Mouse (Mus musculus): ENCODE data around the gene Kcnq1. TPM values are rescaled to one million over a fixed set of nuclear protein-coding genes. Genes with fewer than 3 reads are reported as not detected.
A peak's percentile ranks its signal among the peaks of the same experiment; 100 is the strongest.

Gene Kcnq1
- polyA plus RNA-seq, 1 experiment from 2014 or later = 1.0 TPM

GRCm38 (mm10) chr7:143404296-143404695 is 298.1 kb downstream of the Kcnq1 start:
- peaks cover 15% of the 10 kb centered on the region for H3K27me3 ChIP-seq (replicated peaks; ENCODE audit: low read depth, poor library complexity, severe bottlenecking)
- H3K4me3 ChIP-seq = no peak overlapping the region
- DNase-seq (ENCODE audit: low spot score) = no peak
- 63% methylated on average over 6 of the region's 6 CpGs for WGBS
- H3K4me1 ChIP-seq = peaks cover 48% of the 10 kb centered on the region
- no peaks in the 10 kb centered on the region; the same call in 1 of the 2 replicates for H3K9me3 ChIP-seq
- no peak overlapping the region; the same call in 1 of the 2 replicates for H3K27ac ChIP-seq (replicated peaks)
- H3K36me3 ChIP-seq (replicated peaks) = no peaks in the 10 kb centered on the region

DNA sequence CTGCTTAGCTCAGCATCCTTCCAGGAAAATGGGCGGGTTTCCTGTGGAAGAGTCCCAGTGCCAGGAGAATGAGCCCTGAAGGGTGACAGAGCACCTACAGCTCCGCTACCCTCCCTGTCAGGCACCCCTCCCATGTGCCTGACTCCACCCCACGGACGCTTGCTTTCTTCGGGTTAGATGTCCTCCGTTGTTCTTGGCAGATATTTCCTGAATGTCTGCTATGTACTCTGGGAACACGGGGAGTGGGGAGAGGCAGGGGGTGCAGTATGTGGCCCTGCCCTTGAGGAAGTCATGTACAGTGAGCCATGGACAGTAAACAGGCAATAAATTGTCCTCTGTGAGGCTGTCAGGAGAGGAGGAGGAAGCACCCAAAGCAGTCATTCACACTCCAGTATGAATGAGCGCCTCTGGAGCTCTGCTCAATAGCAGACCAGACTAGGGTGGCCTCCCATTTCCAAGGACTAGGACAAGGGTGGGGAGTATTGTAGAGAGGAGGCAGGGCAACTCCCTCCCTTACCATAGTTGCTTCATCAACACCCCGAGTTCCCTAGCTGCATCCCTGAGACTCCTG is 301.9 kb downstream of the Kcnq1 start:
- Histone ChIP-seq H3K4me1 (peaks cover 42% of the 10 kb centered on the region), H3K4me3 (no peak overlapping the region), H3K36me3 (replicated peaks) (no peaks in the 10 kb centered on the region), H3K27ac (replicated peaks) (peak overlapping the region; percentile 74), H3K27me3 (replicated peaks; ENCODE audit: low read depth, poor library complexity, severe bottlenecking) (peaks cover 7% of the 10 kb centered on the region), H3K9me3 (no peaks in the 10 kb centered on the region)
- WGBS = 77% methylated on average over 9 of the region's 9 CpGs
- no peak for DNase-seq (ENCODE audit: low spot score)

DNA sequence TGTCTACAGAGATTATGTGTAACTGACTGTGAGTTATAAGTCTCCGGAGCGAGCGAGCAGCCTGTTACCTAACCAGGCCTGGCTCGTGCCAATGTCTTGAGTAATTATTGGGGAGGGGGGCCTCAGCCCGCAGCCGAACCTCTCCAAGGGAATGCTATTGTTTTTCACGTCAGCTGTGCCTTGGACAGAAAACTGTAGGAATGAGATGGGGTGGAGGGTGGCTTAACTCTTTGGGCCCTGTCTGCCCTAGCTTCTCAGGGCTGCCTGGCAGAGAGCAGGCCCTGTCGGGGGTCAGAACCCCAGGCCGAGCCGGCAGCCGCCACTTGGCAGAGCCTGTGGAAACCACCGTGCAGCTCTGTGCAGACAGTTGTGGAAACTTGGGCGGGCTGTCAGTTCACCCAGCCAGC is 302.5 kb downstream of the Kcnq1 start:
- 52% methylated on average over 13 of the region's 13 CpGs for WGBS
- peak; percentile 49 for DNase-seq (ENCODE audit: low spot score)
- H3K27ac ChIP-seq (replicated peaks) = peak overlapping the region; percentile 74

DNA sequence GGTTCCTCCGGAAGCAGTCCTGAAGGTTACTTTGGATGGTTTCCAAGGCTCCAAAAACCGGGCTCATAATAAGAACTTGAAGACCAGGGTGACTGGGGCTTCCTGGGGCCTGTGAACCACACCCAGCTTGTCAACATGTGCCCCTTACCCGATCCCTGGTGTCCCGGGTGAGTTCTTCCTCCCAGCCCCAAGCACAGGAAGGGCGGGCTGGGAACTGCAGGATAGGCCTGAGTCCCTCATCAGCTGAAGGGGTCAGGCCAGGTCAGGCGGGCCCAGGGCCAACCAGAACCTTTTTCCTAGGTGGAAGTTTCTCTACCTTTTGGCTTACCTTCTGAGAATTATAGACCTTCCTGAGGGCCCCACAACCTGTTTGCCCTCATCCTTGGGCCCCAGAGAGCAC is 306.4 kb downstream of the Kcnq1 start:
- Histone ChIP-seq H3K4me3 (no peak overlapping the region), H3K9me3 (no peaks in the 10 kb centered on the region), H3K4me1 (peaks cover 54% of the 10 kb centered on the region), H3K27ac (replicated peaks) (no peak overlapping the region), H3K27me3 (replicated peaks; ENCODE audit: low read depth, poor library complexity, severe bottlenecking) (peaks cover 5% of the 10 kb centered on the region), H3K36me3 (replicated peaks) (no peaks in the 10 kb centered on the region)
- no peak for DNase-seq (ENCODE audit: low spot score)
- WGBS = 84% methylated on average over 6 of the region's 6 CpGs

More for the DNA sequence above, 302.5 kb downstream of the Kcnq1 start:
- H3K36me3 ChIP-seq (replicated peaks) = no peaks in the 10 kb centered on the region
- H3K9me3 ChIP-seq = no peaks in the 10 kb centered on the region
- H3K27me3 ChIP-seq (replicated peaks; ENCODE audit: low read depth, poor library complexity, severe bottlenecking) = peaks cover 7% of the 10 kb centered on the region
- peaks cover 36% of the 10 kb centered on the region for H3K4me1 ChIP-seq
- no peak overlapping the region for H3K4me3 ChIP-seq

GRCm38 (mm10) chr7:143415070-143415469 is 308.9 kb downstream of the Kcnq1 start:
- peak overlapping the region; percentile 71 for H3K27ac ChIP-seq (replicated peaks)
- WGBS = 39% methylated on average over 4 of the region's 4 CpGs
- no peaks in the 10 kb centered on the region for H3K27me3 ChIP-seq (replicated peaks; ENCODE audit: low read depth, poor library complexity, severe bottlenecking)
- H3K4me3 ChIP-seq = no peak overlapping the region
- peak; percentile 57 for DNase-seq (ENCODE audit: low spot score)
- no peaks in the 10 kb centered on the region for H3K36me3 ChIP-seq (replicated peaks)
- H3K4me1 ChIP-seq = peaks cover 39% of the 10 kb centered on the region
- H3K9me3 ChIP-seq = no peaks in the 10 kb centered on the region

DNA sequence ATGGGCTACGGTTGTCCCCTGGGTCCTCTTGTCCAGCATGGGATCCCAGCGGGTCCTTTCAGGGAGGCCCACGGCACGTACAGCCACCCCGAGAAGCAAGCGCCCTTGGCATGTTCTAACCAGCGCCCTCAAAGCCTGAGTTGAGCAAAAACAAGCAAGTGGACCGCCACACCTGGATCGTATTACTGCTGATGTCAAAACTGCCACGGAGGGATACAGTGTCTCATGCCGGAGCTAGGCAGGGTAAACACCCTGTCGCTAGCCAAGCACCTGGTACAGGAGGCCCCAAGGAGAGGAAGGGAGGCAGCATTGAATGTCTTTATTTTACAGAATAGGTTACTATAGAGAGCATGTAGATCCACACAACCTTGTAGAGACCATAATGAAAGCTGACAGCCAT is 310.2 kb downstream of the Kcnq1 start:
- H3K4me1 ChIP-seq = peaks cover 39% of the 10 kb centered on the region
- 65% methylated on average over 12 of the region's 12 CpGs for WGBS
- 0 out of 2 replicates have a peak overlapping the region, but pooled peaks have one; percentile 10 for H3K27ac ChIP-seq (replicated peaks)
- no peaks in the 10 kb centered on the region for H3K9me3 ChIP-seq
- no peak overlapping the region for H3K4me3 ChIP-seq
- peak; percentile 63 for DNase-seq (ENCODE audit: low spot score)
- H3K36me3 ChIP-seq (replicated peaks) = no peaks in the 10 kb centered on the region
- H3K27me3 ChIP-seq (replicated peaks; ENCODE audit: low read depth, poor library complexity, severe bottlenecking) = no peaks in the 10 kb centered on the region; the same call in 1 of the 2 replicates

DNA sequence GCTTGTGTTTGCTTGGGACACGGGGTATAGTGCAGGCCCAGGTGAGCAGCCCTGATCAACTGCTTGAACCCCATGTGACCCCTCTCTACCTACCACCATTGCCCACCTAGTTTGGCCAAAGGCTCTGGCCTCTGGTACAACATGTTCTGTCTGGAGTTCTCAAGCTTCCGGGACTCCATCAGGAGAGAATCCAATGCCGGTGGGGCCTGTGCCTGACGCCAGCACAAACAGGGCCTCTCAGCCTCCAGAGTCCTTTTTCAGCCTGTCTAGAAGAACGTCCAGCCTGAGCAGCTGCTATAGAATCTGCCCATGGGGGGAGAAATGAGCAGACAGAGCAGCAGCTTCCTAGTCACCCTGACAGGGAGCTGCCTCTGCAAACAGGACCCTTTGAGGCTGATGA is 311.7 kb downstream of the Kcnq1 start:
- 74% methylated on average over 5 of the region's 5 CpGs for WGBS
- 0 out of 2 replicates have a peak overlapping the region, but pooled peaks have one; percentile 20 for H3K27ac ChIP-seq (replicated peaks)
- no peak for DNase-seq (ENCODE audit: low spot score)

DNA sequence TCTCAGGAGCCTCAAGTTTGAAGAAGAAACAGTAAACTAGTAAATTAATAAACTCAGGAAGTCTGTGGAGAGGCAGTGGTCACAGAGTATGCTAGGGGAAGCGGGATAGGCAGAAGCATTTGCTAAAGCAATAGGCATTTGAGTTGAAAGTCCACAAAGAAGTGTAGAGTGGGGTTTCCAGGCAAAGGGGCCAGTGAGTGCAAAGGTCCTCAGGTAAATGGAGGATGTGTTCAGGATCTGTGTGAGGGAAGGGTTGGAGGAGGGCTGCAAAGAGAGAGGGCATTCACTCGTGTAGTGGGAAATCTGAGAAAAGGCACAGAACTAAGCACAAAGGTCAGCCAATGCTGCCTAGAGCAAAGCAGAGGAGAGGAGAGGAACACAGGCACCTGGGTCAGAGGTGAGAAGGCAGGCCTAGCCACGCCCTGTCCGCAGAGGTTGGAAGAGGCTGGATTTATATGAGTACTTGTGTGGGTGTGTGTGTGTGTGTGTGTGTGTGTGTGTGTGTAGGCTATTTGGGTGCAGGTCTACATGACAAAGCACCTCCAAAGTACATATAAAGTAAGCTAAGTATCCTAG is 313.5 kb downstream of the Kcnq1 start:
- peaks cover 33% of the 10 kb centered on the region for H3K4me1 ChIP-seq
- H3K4me3 ChIP-seq = no peak overlapping the region
- no peak overlapping the region for H3K27ac ChIP-seq (replicated peaks)
- 78% methylated on average over 4 of the region's 4 CpGs for WGBS
- no peaks in the 10 kb centered on the region for H3K9me3 ChIP-seq
- peaks cover 5% of the 10 kb centered on the region; the same call in 1 of the 2 replicates for H3K27me3 ChIP-seq (replicated peaks; ENCODE audit: low read depth, poor library complexity, severe bottlenecking)
- DNase-seq (ENCODE audit: low spot score) = no peak
- H3K36me3 ChIP-seq (replicated peaks) = no peaks in the 10 kb centered on the region

More for the DNA sequence above, 311.7 kb downstream of the Kcnq1 start:
- H3K36me3 ChIP-seq (replicated peaks) = no peaks in the 10 kb centered on the region
- H3K4me3 ChIP-seq = no peak overlapping the region
- no peaks in the 10 kb centered on the region for H3K9me3 ChIP-seq
- H3K4me1 ChIP-seq = peaks cover 39% of the 10 kb centered on the region
- H3K27me3 ChIP-seq (replicated peaks; ENCODE audit: low read depth, poor library complexity, severe bottlenecking) = peaks cover 5% of the 10 kb centered on the region; the same call in 1 of the 2 replicates

DNA sequence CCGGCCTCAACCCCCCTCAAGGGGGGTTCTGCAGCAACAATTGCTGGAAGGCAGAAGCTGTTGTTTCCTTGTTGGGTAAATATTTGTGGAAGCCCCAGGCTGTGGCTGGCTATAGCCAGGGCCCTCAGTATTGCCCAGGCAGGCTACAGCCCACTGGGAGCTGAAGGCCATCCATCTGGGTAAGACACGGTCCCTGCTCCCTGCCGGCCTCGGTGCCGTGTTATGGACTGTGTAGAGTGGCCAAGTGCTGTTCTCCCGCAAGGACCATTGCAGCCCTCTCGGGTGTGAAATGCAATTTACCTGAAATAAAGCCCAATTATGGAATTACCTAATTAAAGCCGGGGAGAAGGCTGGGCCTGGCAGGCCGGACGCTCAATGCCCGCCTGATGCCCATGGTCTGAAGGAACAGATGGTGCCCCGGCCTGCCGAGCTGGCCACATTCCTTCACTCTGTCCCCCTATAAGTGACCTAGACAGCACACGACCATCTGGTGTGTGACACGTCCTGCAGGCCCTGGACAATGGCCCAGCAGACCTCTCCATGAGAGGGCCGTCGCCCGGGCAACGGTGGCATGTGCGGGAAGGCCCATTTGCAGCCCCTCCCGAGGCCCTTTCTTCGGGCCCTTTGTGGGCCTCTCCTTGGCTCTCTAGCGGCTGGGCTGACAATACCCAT is 322.1 kb downstream of the Kcnq1 start:
- H3K4me1 ChIP-seq = peaks cover 26% of the 10 kb centered on the region
- 63% methylated on average over 23 of the region's 23 CpGs for WGBS
- H3K27ac ChIP-seq (replicated peaks) = peak overlapping the region; percentile 68
- peaks cover 81% of the 10 kb centered on the region for H3K27me3 ChIP-seq (replicated peaks; ENCODE audit: low read depth, poor library complexity, severe bottlenecking)
- peak; percentile 67 for DNase-seq (ENCODE audit: low spot score)
- H3K36me3 ChIP-seq (replicated peaks) = no peaks in the 10 kb centered on the region
- H3K9me3 ChIP-seq = no peaks in the 10 kb centered on the region
- no peak overlapping the region for H3K4me3 ChIP-seq

GRCm38 (mm10) chr7:143428814-143429499 is 322.8 kb downstream of the Kcnq1 start:
- no peak for DNase-seq (ENCODE audit: low spot score)
- Histone ChIP-seq H3K27me3 (replicated peaks; ENCODE audit: low read depth, poor library complexity, severe bottlenecking) (peaks cover 88% of the 10 kb centered on the region), H3K27ac (replicated peaks) (peak overlapping the region; percentile 68), H3K4me1 (peaks cover 30% of the 10 kb centered on the region), H3K36me3 (replicated peaks) (no peaks in the 10 kb centered on the region), H3K9me3 (no peaks in the 10 kb centered on the region), H3K4me3 (no peak overlapping the region)
- WGBS = 70% methylated on average over 2 of the region's 2 CpGs

GRCm38 (mm10) chr7:143432631-143433030 is 326.5 kb downstream of the Kcnq1 start:
- peaks cover 35% of the 10 kb centered on the region for H3K4me1 ChIP-seq
- no peaks in the 10 kb centered on the region for H3K9me3 ChIP-seq
- WGBS = 70% methylated on average over 1 of the region's 1 CpGs
- no peak overlapping the region for H3K27ac ChIP-seq (replicated peaks)
- H3K27me3 ChIP-seq (replicated peaks; ENCODE audit: low read depth, poor library complexity, severe bottlenecking) = peaks cover 96% of the 10 kb centered on the region
- DNase-seq (ENCODE audit: low spot score) = no peak
- H3K36me3 ChIP-seq (replicated peaks) = no peaks in the 10 kb centered on the region
- H3K4me3 ChIP-seq = no peak overlapping the region

GRCm38 (mm10) chr7:143433331-143433730 is 327.2 kb downstream of the Kcnq1 start:
- H3K4me3 ChIP-seq = no peak overlapping the region
- H3K36me3 ChIP-seq (replicated peaks) = no peaks in the 10 kb centered on the region
- no peak for DNase-seq (ENCODE audit: low spot score)
- peaks cover 95% of the 10 kb centered on the region for H3K27me3 ChIP-seq (replicated peaks; ENCODE audit: low read depth, poor library complexity, severe bottlenecking)
- no peaks in the 10 kb centered on the region for H3K9me3 ChIP-seq
- peaks cover 35% of the 10 kb centered on the region for H3K4me1 ChIP-seq
- H3K27ac ChIP-seq (replicated peaks) = no peak overlapping the region; the same call in 1 of the 2 replicates
- 68% methylated on average over 7 of the region's 7 CpGs for WGBS

Data from embryonic facial prominence, embryonic 10.5 days (tissue).